Mouse (Mus musculus): ENCODE measurements around the gene Chn2. TPM values are rescaled to one million over a fixed set of nuclear protein-coding genes. Genes with fewer than 3 reads are reported as not detected.

Chn2 gene
- polyA plus RNA-seq, 1 experiment from 2014 or later = 7.6 TPM

GRCm38 (mm10) chr6:54326671-54327625 lies 287.6 kb downstream of the Chn2 start:
- Histone ChIP-seq H3K27ac (ENCODE audit: poor library complexity, severe bottlenecking) (peak overlapping the region; percentile 85), H3K36me3 (no peaks in the 10 kb centered on the region), H3K9ac (peak overlapping the region; percentile 85), H3K4me1 (replicated peaks) (peaks cover 16% of the 10 kb centered on the region; the same call in 1 of the 2 replicates), H3K4me2 (peak overlapping the region; percentile 100), H3K4me3 (peak overlapping the region; percentile 71), H3K9me3 (replicated peaks) (no peaks in the 10 kb centered on the region), H3K27me3 (replicated peaks) (peaks cover 26% of the 10 kb centered on the region)
- peak; percentile 78 for ATAC-seq (ENCODE audit: insufficient number of reproducible peaks, low FRiP score)
- under 1% methylated on average over 53 of the region's 53 CpGs for WGBS

- H3K9ac ChIP-seq = peak overlapping the region; percentile 85
- H3K36me3 ChIP-seq = no peaks in the 10 kb centered on the region
- H3K4me2 ChIP-seq = peak overlapping the region; percentile 100
- no peaks in the 10 kb centered on the region for H3K9me3 ChIP-seq (replicated peaks)
- whole genome bisulfite sequencing = under 1% methylated on average over 28 of the region's 28 CpGs
- peaks cover 16% of the 10 kb centered on the region; the same call in 1 of the 2 replicates for H3K4me1 ChIP-seq (replicated peaks)
- peaks cover 26% of the 10 kb centered on the region for H3K27me3 ChIP-seq (replicated peaks)
- peak; percentile 65; the same call in 1 of the 2 replicates for ATAC-seq (ENCODE audit: insufficient number of reproducible peaks, low FRiP score)
- H3K4me3 ChIP-seq = peak overlapping the region; percentile 71
- peak overlapping the region; percentile 85 for H3K27ac ChIP-seq (ENCODE audit: poor library complexity, severe bottlenecking)
Observed at GRCm38 (mm10) chr6:54327626-54328003, 288.3 kb downstream of the Chn2 start.

GRCm38 (mm10) chr6:54328783-54329182 lies 289.4 kb downstream of the Chn2 start:
- Histone ChIP-seq H3K27ac (ENCODE audit: poor library complexity, severe bottlenecking) (no peak overlapping the region), H3K4me1 (replicated peaks) (peaks cover 19% of the 10 kb centered on the region; the same call in 1 of the 2 replicates), H3K9ac (no peak overlapping the region), H3K36me3 (no peaks in the 10 kb centered on the region), H3K4me3 (peak overlapping the region; percentile 71), H3K27me3 (replicated peaks) (peaks cover 24% of the 10 kb centered on the region), H3K9me3 (replicated peaks) (no peaks in the 10 kb centered on the region), H3K4me2 (peak overlapping the region; percentile 100)
- WGBS = 93% methylated on average over 5 of the region's 5 CpGs
- ATAC-seq (ENCODE audit: insufficient number of reproducible peaks, low FRiP score) = no peak

GRCm38 (mm10) chr6:54329598-54329997 lies 290.2 kb downstream of the Chn2 start:
- H3K4me2 ChIP-seq = peak overlapping the region; percentile 100
- peaks cover 19% of the 10 kb centered on the region; the same call in 1 of the 2 replicates for H3K4me1 ChIP-seq (replicated peaks)
- no peaks in the 10 kb centered on the region for H3K36me3 ChIP-seq
- peaks cover 21% of the 10 kb centered on the region for H3K27me3 ChIP-seq (replicated peaks)
- no peak overlapping the region; the same call in 1 of the 2 replicates for H3K4me3 ChIP-seq
- no peak for ATAC-seq (ENCODE audit: insufficient number of reproducible peaks, low FRiP score)
- no peak overlapping the region for H3K27ac ChIP-seq (ENCODE audit: poor library complexity, severe bottlenecking)
- no peaks in the 10 kb centered on the region for H3K9me3 ChIP-seq (replicated peaks)
- H3K9ac ChIP-seq = no peak overlapping the region
- WGBS = 79% methylated on average over 3 of the region's 3 CpGs

- Histone ChIP-seq H3K4me2 (peak overlapping the region; percentile 29), H3K27me3 (replicated peaks) (peaks cover 15% of the 10 kb centered on the region), H3K9me3 (replicated peaks) (no peaks in the 10 kb centered on the region), H3K36me3 (no peaks in the 10 kb centered on the region), H3K4me3 (no peak overlapping the region; the same call in 1 of the 2 replicates), H3K27ac (ENCODE audit: poor library complexity, severe bottlenecking) (no peak overlapping the region), H3K4me1 (replicated peaks) (peaks cover 19% of the 10 kb centered on the region; the same call in 1 of the 2 replicates), H3K9ac (no peak overlapping the region)
- WGBS = 84% methylated on average over 10 of the region's 10 CpGs
- no peak for ATAC-seq (ENCODE audit: insufficient number of reproducible peaks, low FRiP score)
Observed at GRCm38 (mm10) chr6:54330166-54330565, 290.8 kb downstream of the Chn2 start.

GRCm38 (mm10) chr6:54331765-54332164 lies 292.4 kb downstream of the Chn2 start:
- H3K27ac ChIP-seq (ENCODE audit: poor library complexity, severe bottlenecking) = no peak overlapping the region
- no peaks in the 10 kb centered on the region for H3K9me3 ChIP-seq (replicated peaks)
- no peak overlapping the region for H3K4me2 ChIP-seq
- no peaks in the 10 kb centered on the region for H3K36me3 ChIP-seq
- 69% methylated on average over 10 of the region's 10 CpGs for WGBS
- H3K9ac ChIP-seq = no peak overlapping the region
- peaks cover 11% of the 10 kb centered on the region; the same call in 1 of the 2 replicates for H3K4me1 ChIP-seq (replicated peaks)
- H3K27me3 ChIP-seq (replicated peaks) = peaks cover 9% of the 10 kb centered on the region; the same call in 1 of the 2 replicates
- H3K4me3 ChIP-seq = no peak overlapping the region
- no peak for ATAC-seq (ENCODE audit: insufficient number of reproducible peaks, low FRiP score)

GRCm38 (mm10) chr6:54332203-54332602 lies 292.8 kb downstream of the Chn2 start:
- WGBS = 77% methylated on average over 8 of the region's 8 CpGs
- peaks cover 9% of the 10 kb centered on the region; the same call in 1 of the 2 replicates for H3K4me1 ChIP-seq (replicated peaks)
- H3K27me3 ChIP-seq (replicated peaks) = peaks cover 9% of the 10 kb centered on the region; the same call in 1 of the 2 replicates

GRCm38 (mm10) chr6:54333116-54333651 lies 293.8 kb downstream of the Chn2 start:
- H3K9me3 ChIP-seq (replicated peaks) = no peaks in the 10 kb centered on the region
- H3K27ac ChIP-seq (ENCODE audit: poor library complexity, severe bottlenecking) = no peak overlapping the region
- H3K36me3 ChIP-seq = no peaks in the 10 kb centered on the region
- H3K4me1 ChIP-seq (replicated peaks) = peaks cover 7% of the 10 kb centered on the region; the same call in 1 of the 2 replicates
- peaks cover 9% of the 10 kb centered on the region; the same call in 1 of the 2 replicates for H3K27me3 ChIP-seq (replicated peaks)
- H3K9ac ChIP-seq = no peak overlapping the region
- H3K4me3 ChIP-seq = no peak overlapping the region
- ATAC-seq (ENCODE audit: insufficient number of reproducible peaks, low FRiP score) = no peak
- WGBS = 53% methylated on average over 11 of the region's 11 CpGs
- H3K4me2 ChIP-seq = no peak overlapping the region

More at GRCm38 (mm10) chr6:54332203-54332602, 292.8 kb downstream of the Chn2 start:
- no peaks in the 10 kb centered on the region for H3K9me3 ChIP-seq (replicated peaks)
- H3K4me3 ChIP-seq = no peak overlapping the region
- no peak overlapping the region for H3K9ac ChIP-seq
- H3K4me2 ChIP-seq = no peak overlapping the region
- no peak overlapping the region for H3K27ac ChIP-seq (ENCODE audit: poor library complexity, severe bottlenecking)
- no peak for ATAC-seq (ENCODE audit: insufficient number of reproducible peaks, low FRiP score)
- no peaks in the 10 kb centered on the region for H3K36me3 ChIP-seq

GRCm38 (mm10) chr6:54333652-54334396 lies 294.5 kb downstream of the Chn2 start:
- no peak overlapping the region for H3K27ac ChIP-seq (ENCODE audit: poor library complexity, severe bottlenecking)
- 49% methylated on average over 9 of the region's 9 CpGs for WGBS
- H3K9ac ChIP-seq = no peak overlapping the region
- ATAC-seq (ENCODE audit: insufficient number of reproducible peaks, low FRiP score) = no peak
- H3K9me3 ChIP-seq (replicated peaks) = no peaks in the 10 kb centered on the region
- 0 out of 2 replicates have a peak, but pooled peaks cover 3% of the 10 kb centered on the region for H3K4me1 ChIP-seq (replicated peaks)
- H3K27me3 ChIP-seq (replicated peaks) = peaks cover 4% of the 10 kb centered on the region; the same call in 1 of the 2 replicates
- no peaks in the 10 kb centered on the region for H3K36me3 ChIP-seq
- no peak overlapping the region for H3K4me3 ChIP-seq
- H3K4me2 ChIP-seq = no peak overlapping the region

GRCm38 (mm10) chr6:54337321-54337720 lies 298.0 kb downstream of the Chn2 start:
- no peaks in the 10 kb centered on the region for H3K9me3 ChIP-seq (replicated peaks)
- no peak for ATAC-seq (ENCODE audit: insufficient number of reproducible peaks, low FRiP score)

More at GRCm38 (mm10) chr6:54337321-54337720, 298.0 kb downstream of the Chn2 start:
- Histone ChIP-seq H3K27ac (ENCODE audit: poor library complexity, severe bottlenecking) (no peak overlapping the region), H3K4me3 (no peak overlapping the region), H3K4me2 (no peak overlapping the region), H3K27me3 (replicated peaks) (peaks cover 4% of the 10 kb centered on the region; the same call in 1 of the 2 replicates), H3K9ac (no peak overlapping the region), H3K4me1 (replicated peaks) (0 out of 2 replicates have a peak, but pooled peaks cover 3% of the 10 kb centered on the region), H3K36me3 (no peaks in the 10 kb centered on the region)
- WGBS = 74% methylated on average over 6 of the region's 6 CpGs
